Mouse (Mus musculus) forebrain, embryonic 10.5 days (tissue): Measurements from ENCODE around the gene Nolc1. TPM values are rescaled to one million over a fixed set of nuclear protein-coding genes. Genes with fewer than 3 reads are reported as not detected.

Experiments
- polyA plus RNA-seq: library from polyadenylated mRNA; unstranded; fragments of >200 nt; fragmentation: Nextera tagmentation; extraction: Ambion mirVana; gene quantifications from 2 replicates; pipeline ENCODE4 v1.2.1, GENCODE M21; 2016

Gene Nolc1
- polyA plus RNA-seq, 1 experiment from 2014 or later = 167 TPM

Other genes starting within 250 kb of the Nolc1 start
- gene Armh3, start 77.4 kb upstream of the Nolc1 start, polyA plus RNA-seq = 16.2 and 18.5 TPM in 2 replicates
- 3.4 and 4.6 TPM in 2 replicates for gene Hps6, start 72.4 kb upstream of the Nolc1 start, polyA plus RNA-seq
- 57.5 and 61.9 TPM in 2 replicates for gene Pprc1, start 31.0 kb upstream of the Nolc1 start, polyA plus RNA-seq
- gene Ldb1, start 30.6 kb upstream of the Nolc1 start, polyA plus RNA-seq = 87.8 and 91.0 TPM in 2 replicates
- gene Elovl3, start 56.0 kb downstream of the Nolc1 start, polyA plus RNA-seq = 0.07 and 0.17 TPM in 2 replicates
- 0.18 and 0.25 TPM in 2 replicates for gene Pitx3, start 72.5 kb downstream of the Nolc1 start, polyA plus RNA-seq
- 36.9 and 41.8 TPM in 2 replicates for gene Gbf1, start 76.6 kb downstream of the Nolc1 start, polyA plus RNA-seq
- 3.8 and 3.9 TPM in 2 replicates for gene Nfkb2, start 228.5 kb downstream of the Nolc1 start, polyA plus RNA-seq